Mouse (Mus musculus) hematopoietic stem cell, adult 5-6 weeks (primary cell): Measurements from ENCODE around the gene Megf8. TPM values are rescaled to one million over a fixed set of nuclear protein-coding genes. Genes with fewer than 3 reads are reported as not detected.

Source experiments
- ATAC-seq, 2 experiments: fragments of 125-278 bp in 1 of 2; replicated peaks in 1 of 2; 2 replicates each; pipeline ENCODE4 v1.8.0; 2016 to 2017; ENCODE audit warnings: inconsistent platforms in 2 of 2, mild to moderate bottlenecking in 2 of 2, moderate number of reproducible peaks in 2 of 2, low read depth in 1 of 2, moderate TSS enrichment in 1 of 2; ENCODE audit not compliant: low FRiP score in 2 of 2, poor library complexity in 2 of 2, severe bottlenecking in 2 of 2, insufficient read depth in 1 of 2, low TSS enrichment in 1 of 2
- total RNA-seq: library from RNA; stranded (forward); fragments of 172-1452, 232-1000 nt; gene quantifications from 2 replicates; pipeline ENCODE4 v1.2.3, GENCODE M21; 2017

Megf8 gene
- total RNA-seq, 1 experiment from 2014 or later = 5.3 TPM

GRCm38 (mm10) chr7:25290911-25291310, 26.1 kb upstream of the Megf8 start:
- no peak for ATAC-seq

DNA sequence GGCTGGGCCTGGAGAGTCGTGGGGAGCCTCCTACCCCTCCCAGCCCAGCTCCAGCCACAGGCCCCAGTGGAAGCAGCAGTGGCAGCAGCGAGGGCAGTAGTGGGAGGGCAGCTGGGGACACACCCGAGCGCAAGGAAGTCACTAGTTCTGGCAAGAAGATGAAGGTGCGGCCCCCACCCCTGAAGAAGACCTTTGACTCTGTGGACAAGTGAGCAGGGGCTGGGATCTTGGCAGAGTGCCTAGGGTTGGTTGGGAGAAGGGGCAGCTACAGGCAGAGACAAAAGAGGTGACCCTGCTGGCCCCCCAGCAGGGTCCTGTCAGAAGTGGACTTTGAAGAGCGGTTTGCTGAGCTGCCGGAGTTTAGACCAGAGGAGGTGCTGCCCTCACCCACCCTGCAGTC, 24.9 kb upstream of the Megf8 start:
- no peak for ATAC-seq

- no peak for ATAC-seq
These were observed 23.7 kb upstream of the Megf8 start for GRCm38 (mm10) chr7:25293191-25293739.

DNA sequence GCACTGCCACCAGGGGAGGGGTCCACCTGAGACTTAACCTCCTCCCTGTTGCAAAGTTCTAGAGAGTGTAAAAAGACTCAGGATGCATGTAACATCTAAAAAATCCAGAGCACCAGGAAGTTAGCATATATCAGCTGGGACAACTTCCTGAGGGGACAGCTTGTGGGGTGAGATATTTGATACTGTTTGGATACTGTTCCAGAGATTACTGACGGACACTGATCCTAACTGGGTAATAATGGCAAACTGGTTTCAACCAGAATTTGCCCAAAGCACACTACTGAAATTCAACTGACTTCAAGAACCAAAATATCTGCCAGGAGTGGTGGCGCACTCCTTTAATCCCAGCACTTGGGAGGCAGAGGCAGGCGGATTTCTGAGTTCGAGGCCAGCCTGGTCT, 22.5 kb upstream of the Megf8 start:
- ATAC-seq = no peak

DNA sequence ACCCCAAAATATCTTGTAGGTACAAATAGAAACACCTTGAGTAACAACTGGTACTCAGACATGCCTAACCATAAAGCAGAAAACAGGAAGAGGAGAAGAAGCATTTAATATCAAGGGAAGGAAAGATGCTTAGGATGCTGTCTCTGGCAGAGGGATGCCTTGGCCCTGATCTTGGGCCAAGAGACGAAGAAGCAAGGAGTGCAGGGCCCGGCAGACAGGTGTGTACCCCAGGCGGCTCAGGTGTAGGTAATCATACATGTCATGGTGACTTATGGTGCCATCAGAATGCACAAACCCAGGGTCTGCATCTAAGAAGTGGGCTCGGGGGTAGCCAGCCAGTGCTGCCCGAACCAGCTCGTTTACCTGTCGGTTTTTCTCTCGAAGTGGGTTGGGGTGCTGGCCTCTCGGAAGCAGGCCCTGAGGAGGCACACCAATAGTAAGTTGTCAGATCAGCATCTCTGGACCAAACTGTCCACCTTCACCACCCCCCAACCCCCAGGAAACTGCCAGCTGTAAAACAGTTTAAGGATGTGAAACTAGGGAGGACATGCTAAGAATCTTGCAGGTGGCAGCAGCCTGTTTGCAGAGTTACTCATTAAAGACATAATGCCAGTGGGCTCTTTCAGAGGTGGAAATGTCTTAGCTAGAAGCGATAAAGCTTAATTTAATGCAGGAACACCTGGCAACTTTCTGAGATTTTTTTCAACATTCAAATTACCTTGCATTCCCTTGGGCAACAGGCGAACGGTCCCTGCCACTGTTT, 21.8 kb upstream of the Megf8 start:
- no peak for ATAC-seq

DNA sequence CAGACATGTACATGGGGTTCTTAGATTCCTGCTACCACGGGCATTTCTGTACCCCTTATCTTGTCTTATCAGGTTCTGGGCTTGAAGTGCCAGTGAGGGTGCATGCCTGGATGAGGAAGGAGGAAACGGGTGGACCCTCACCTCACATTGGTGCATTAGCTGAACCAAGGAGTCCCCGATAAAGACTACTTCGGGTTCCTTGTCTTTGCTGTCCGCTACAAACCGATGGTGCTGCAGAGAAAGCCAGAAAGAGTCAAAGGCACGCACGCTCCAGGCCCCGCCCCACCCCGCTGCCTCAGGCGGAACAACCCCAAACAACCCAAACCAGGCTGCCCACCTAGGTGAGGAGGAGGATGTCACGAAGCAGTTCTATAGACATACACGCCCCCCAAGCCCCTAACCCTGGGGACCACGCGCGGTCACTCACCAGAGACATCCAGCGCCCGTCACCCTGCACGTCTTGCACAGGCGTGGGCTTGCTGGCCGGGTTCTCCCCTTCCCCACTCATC, 20.0 kb upstream of the Megf8 start:
- ATAC-seq = peak; percentile 38 to 42; a peak in 3 of 4 replicates

DNA sequence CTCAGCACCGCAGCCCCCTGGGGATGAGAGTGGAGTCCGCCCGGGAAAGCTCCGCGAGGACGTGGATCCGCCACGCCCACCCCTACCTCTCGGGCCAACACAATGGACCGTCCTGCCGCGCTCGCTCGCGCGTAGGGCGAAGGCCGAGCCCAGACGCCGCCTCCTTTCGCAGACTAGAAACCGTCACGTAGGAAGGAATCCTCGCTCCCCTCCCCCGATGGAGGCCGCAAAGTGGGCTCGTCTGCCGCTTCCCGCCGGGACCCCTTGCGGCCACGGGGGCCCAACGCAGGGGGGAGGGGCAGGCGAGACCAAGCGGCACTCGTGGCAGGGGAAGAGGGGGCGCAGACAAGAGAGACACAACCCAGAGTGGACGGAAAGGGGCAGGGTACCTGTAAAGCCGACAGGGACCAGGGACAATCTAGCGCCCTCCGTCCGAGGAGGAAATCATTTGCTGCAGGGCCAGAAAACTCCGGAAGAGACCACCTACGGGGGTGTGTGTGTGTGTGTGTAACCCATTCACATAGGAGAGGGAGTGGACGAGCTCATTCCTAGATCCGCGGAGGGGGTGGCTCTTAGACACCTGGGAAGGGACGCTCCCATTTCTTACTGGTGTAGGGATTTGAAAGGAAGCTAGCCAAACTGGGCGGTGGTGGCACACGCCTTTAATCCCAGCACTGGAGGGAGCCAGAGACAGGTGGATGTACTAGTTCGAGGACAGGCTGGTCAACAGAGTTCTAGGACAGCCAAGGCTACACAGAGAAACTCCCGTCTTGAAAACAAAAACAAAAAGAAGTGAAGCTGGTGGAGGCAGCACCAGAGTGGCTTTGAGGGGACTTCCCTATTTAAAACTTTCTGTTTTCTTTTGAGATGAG, 19.3 kb upstream of the Megf8 start, which contains the start of gene Pafah1b3:
TSS of gene Pafah1b3 (minus strand) at position 533 of the 872 bp plus-strand sequence.
- ATAC-seq = peak; percentile 50 to 70

DNA sequence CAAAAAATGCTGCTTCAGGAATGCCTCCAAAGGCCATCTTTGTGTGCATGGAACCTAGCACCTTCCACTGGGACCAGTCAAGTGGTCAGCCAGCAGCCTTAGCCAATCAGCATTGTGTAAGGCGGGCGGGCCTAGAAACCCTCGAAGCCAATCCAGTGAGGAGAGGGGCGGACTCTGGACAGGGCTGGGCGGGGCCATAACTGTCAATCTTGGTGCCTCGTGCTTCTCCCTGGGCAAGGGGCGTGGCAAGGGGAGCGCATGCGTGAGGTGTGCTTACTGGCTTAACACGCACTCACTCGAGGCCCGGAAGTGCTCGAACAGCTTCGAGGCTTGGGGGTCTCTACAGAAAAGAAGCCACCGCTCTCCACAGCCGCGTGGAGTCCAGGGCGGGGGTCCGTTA, 15.9 kb upstream of the Megf8 start, which contains the start of gene Prr19:
TSS of gene Prr19 (plus strand) at position 349 of the 400 bp plus-strand sequence.
- no peak for ATAC-seq

- ATAC-seq = no peak
These were observed 13.8 kb upstream of the Megf8 start for GRCm38 (mm10) chr7:25303003-25303684.

DNA sequence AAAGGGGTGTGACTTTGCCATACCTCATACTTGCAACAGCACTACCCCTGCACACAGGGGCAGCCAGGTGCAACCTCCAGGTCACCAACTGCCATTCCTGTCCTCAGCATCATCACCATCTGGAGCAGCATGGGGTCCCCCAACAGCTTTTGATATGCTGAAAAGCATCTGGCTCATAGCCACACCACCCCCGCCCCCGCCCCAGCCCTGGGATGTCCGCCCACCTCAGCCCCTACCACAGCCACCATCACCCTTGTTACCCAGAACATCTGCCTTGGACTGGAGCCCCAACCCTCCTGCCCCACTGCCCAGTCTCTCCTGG, 13.3 kb upstream of the Megf8 start:
- no peak for ATAC-seq

- no peak for ATAC-seq
These were observed 11.5 kb upstream of the Megf8 start for GRCm38 (mm10) chr7:25305481-25305880.

DNA sequence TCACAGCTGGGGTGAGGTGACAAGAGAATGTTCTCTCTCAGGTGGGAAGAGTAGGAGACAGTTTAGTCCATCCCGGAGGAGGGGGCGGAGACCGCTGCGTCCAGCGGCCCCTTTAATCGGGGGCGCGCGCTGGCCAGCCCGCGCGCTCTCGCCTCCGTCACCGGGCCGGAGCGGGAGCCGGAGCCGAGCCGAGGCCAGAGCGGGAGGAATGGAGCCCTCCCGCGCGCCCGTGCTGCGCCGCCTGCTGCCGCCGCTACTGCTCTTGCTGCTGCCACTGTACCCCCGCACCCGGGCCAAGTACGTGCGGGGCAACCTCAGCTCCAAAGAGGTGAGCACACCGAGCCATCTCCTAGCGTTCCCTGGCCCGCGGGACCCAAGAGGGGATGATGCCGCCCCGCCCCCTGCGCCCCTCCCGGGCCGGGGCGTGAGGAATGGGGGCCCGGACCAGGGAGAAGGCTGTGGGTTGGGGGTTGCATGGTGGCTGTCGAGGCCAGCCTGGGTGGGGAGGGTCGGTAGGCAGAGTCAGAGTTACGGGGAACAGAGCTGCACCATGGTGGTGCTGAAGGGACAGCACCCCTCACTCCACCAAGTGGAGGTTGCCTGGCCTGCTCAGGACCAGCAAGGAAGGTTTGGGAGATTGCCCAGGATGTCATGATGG, 10.9 kb upstream of the Megf8 start, which contains the start of gene Tmem145:
TSS of gene Tmem145 (plus strand) at position 151 of the 658 bp plus-strand sequence.
- peak; percentile 56 to 85; a peak in 3 of 4 replicates for ATAC-seq

GRCm38 (mm10) chr7:25306614-25306996, 10.4 kb upstream of the Megf8 start:
- no peak for ATAC-seq

GRCm38 (mm10) chr7:25308702-25309318, 8.2 kb upstream of the Megf8 start:
- ATAC-seq = no peak

GRCm38 (mm10) chr7:25309425-25309824, 7.5 kb upstream of the Megf8 start:
- ATAC-seq = no peak

DNA sequence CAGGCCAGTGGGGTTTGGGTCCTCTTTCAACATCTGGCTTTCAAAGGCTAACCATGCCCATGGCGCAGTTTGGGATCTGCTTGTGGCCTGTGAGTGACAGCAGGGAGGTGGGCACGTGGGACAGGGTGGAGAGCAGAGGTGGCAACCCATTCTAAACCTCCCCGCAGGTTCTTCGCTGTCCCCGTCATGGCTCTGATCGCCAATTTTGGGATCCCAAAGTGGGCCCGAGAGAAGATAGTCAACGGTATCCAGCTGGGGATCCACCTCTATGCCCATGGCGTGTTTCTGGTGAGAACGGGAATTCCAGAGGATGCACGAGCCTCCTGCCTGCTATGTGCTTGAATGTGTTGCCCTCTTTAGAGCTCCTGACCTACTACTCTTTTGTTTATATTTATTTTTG, 5.8 kb upstream of the Megf8 start:
- no peak for ATAC-seq

- ATAC-seq = no peak
These were observed 3.6 kb upstream of the Megf8 start for GRCm38 (mm10) chr7:25313325-25313724.
